Mouse (Mus musculus) left cerebral cortex, postnatal 4 days (tissue): ENCODE data around the gene Gm49405. TPM values are rescaled to one million over a fixed set of nuclear protein-coding genes. Genes with fewer than 3 reads are reported as not detected.
A peak's percentile ranks its signal among the peaks of the same experiment; 100 is the strongest.
"Not testable (repeated sequence)": the region's sequence is repeated elsewhere in the genome, so short reads cannot be mapped to it uniquely, and the experiment has no call there.

ENCODE experiments used
- DNase-seq: peaks from one replicate; pipeline ENCODE4 v3.0.0-alpha.2; 2022
- intact Hi-C: fragments of 180-260 bp; cut with DNase I; formaldehyde crosslinking; loops from one replicate; pipeline ENCODE4 v1.15.1; 2025
- total RNA-seq, 2 experiments: library from RNA; stranded (reverse); gene quantifications; 2 replicates each; pipeline ENCODE4 v1.2.3; 2021

Gm49405 gene
- total RNA-seq, 2 experiments from 2014 or later, result 4.1 to 4.8 TPM

DNA sequence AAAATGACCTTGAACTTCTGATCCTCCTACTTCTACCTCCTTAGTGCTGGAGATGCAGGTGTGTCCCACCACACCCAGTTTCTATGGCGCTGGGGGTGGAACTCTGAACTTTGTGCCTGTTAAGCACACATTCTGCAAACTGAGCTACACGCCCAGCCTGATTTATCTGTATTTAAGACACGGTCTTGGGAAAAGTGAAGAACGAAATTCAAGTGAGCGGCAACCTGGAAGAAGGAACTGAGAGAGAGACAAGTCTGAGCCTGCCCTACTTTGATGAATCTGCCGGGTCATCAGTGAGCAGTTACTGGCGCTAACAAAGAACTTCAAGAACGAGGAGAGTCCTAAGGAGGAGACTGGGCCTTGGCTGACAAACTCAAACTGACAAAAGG, 46.4 kb downstream of the Gm49405 start:
- no peak for DNase-seq
- intact Hi-C loops, result no loop called here

GRCm38 (mm10) chr19:4047859-4048258, 47.4 kb downstream of the Gm49405 start:
- intact Hi-C loops, result no loop called here
- peak; percentile 89 for DNase-seq

DNA sequence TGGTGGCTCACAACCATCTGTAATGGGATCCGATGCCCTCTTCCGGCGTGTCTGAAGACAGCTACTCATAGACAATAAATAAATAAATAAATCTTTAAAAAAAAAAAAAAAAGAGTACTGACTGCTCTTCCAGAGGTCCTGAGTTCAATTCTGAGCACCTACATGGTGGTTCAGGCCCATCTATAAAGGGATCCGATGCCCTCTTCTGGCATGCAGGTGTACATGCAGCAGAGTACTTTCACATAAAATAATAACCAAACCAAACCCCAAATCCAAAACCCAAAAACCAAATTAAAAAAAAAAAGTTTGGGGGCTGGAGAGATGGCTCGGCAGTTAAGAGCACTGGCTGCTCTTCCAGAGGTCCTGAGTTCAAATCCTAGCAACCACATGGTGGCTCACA, 48.6 kb downstream of the Gm49405 start:
- DNase-seq, intact Hi-C loops: not testable (repeated sequence)

DNA sequence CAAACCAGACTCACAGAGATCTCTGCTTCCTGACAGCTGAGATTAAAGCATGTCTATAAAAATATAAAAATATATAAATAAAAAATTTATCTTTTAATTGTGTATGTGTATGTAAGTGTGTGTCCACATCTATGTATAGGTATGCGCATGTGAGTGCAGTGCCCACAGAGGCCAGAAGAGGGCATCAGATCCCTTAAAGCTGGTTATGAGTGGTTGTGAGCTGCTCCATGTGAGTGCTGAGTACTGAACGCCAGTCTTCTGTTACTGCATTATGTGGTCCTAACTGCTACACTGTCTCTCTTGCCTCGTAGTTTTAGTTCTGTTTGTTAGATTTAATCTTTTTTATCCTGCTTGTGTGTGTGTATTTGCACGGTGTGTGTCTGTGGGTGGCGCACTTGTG, 50.6 kb downstream of the Gm49405 start:
- DNase-seq, result no peak
- intact Hi-C loops, result no loop called here

DNA sequence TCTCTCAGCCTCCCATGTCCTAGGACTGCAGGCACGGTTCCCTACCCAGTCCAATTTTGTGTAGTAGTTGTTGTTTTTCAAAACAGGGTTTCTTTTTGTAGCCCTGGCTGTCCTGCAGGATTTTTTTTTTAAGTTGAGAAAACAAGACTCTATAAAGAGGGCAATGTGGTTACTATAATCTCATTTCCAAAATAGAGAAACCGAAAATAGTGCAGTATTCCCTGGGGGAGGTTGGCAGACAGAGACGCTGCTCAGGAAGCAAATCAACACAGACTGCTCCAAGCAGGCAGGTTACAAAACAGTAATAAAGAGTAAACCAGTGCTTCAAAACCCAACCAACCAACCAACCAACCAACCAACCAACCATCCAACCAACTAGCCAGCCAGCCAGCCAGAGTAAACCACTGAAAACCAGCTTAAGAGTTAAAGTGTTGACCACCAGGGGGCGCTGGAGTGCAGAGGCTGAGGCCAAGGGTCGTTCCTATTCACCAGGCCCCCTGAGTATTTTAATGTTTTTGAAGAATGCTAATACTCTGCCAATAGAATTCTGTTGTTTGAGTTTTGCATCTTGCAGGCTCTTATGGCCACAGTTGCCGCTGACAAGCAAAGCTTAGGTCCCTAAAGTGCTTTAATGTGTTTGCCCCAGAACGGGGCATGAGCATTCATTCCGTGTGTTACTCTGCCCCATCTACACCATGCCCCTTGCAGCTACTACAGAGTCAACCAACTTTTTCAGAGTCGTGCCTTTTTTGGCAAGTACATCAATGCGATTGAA, 51.5 kb downstream of the Gm49405 start:
- peak; percentile 72 for DNase-seq
- intact Hi-C loops, result no loop called here

DNA sequence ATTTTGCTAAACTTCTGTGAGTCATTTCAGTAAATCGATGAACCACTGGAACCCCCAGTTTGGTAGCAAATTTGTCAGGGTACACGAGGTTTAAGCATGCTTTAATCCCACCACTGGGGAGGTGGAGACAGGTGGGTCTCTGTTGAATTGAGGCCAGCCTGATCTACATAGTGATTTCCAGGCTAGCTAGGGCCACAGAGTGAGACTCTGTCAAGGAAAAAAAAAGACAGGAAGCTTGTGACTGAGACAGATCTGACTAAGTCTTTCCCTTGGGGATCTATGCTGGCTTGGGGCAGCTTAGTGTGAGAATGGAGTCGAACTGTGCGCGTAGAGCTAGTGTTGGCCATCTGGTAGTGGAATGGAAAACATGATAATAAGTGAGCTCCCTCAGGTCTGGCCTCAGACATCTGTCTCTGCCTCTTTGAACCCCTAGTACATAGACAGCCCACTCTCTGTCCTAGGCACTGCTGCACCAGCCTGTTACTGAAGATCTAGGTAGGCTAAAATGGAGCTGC, 52.1 kb downstream of the Gm49405 start:
- DNase-seq, result no peak
- intact Hi-C loops, result no loop called here

DNA sequence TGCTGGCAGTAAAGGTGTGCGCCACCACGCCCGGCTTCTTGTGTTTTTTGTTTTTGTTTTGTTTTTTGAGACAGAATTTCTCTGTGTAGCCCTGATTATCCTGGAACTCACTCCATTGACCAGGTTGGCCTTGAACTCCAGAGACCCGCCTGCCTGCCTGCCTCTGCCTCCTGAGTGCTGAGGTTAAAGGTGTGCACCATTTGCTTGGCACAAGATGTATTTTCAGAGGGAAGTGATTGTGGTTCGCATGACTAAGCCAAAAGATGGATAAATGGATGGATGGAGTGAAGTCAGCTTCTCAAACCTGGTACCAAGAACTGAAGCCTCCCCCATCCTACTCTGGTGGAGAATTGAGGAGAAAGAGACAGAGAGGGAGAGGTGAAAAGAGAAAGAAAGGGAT, 54.2 kb downstream of the Gm49405 start:
- no peak for DNase-seq
- intact Hi-C loops, result no loop called here

Other genes with a start within 250 kb of the Gm49405 start
- gene Kmt5b, start 233.2 kb upstream of the Gm49405 start, total RNA-seq, result 10 to 100 TPM; 89.1 to 90.7 TPM
- gene Chka, start 148.9 kb upstream of the Gm49405 start, total RNA-seq, result 100 to 1,000 TPM in 1 of 2 experiments, 10 to 100 TPM in 1; 88.7 to 104 TPM
- 10 to 100 TPM; 24.0 to 27.9 TPM for gene Tcirg1, start 93.5 kb upstream of the Gm49405 start, total RNA-seq
- 100 to 1,000 TPM in 1 of 2 experiments, 10 to 100 TPM in 1; 94.0 to 102 TPM for gene Ndufs8, start 87.9 kb upstream of the Gm49405 start, total RNA-seq
- gene Aldh3b1, start 70.8 kb upstream of the Gm49405 start, total RNA-seq, result 1 to 10 TPM; 1.5 to 1.9 TPM
- gene Unc93b1, start 65.4 kb upstream of the Gm49405 start, total RNA-seq, result 1 to 10 TPM; 6.4 to 8.9 TPM
- not detected for gene Aldh3b3, start 42.0 kb upstream of the Gm49405 start, total RNA-seq
- under 1 TPM; 0.40 to 0.64 TPM for gene Aldh3b2, start 28.3 kb upstream of the Gm49405 start, total RNA-seq
- 1 to 10 TPM; 1.4 to 1.6 TPM for gene Acy3, start 14.1 kb upstream of the Gm49405 start, total RNA-seq
- not detected for gene Tbx10, start 7.9 kb upstream of the Gm49405 start, total RNA-seq
- 10 to 100 TPM; 14.6 to 14.8 TPM for gene Nudt8, start within 50 bp of the Gm49405 start, total RNA-seq
- 1 to 10 TPM; 8.3 to 9.4 TPM for gene Doc2g, start 2.7 kb downstream of the Gm49405 start, total RNA-seq
- gene Ndufv1, start 12.2 kb downstream of the Gm49405 start, total RNA-seq, result 100 to 1,000 TPM; 185 to 196 TPM
- gene Gstp1, start 37.4 kb downstream of the Gm49405 start, total RNA-seq, result 100 to 1,000 TPM; 288 to 297 TPM
- 10 to 100 TPM; 27.2 to 31.6 TPM for gene Gstp2, start 45.4 kb downstream of the Gm49405 start, total RNA-seq
- not detected for gene Gstp3, start 58.9 kb downstream of the Gm49405 start, total RNA-seq
- gene Cabp2, start 81.0 kb downstream of the Gm49405 start, total RNA-seq, result not detected
- gene Cdk2ap2, start 96.6 kb downstream of the Gm49405 start, total RNA-seq, result 10 to 100 TPM; 27.5 to 28.3 TPM
- 100 to 1,000 TPM; 185 to 187 TPM for gene Pitpnm1, start 99.4 kb downstream of the Gm49405 start, total RNA-seq
- gene Aip, start 125.2 kb downstream of the Gm49405 start, total RNA-seq, result 10 to 100 TPM; 54.8 to 64.8 TPM
- not detected for gene Gpr152, start 139.2 kb downstream of the Gm49405 start, total RNA-seq
- not detected for gene Cabp4, start 143.4 kb downstream of the Gm49405 start, total RNA-seq
- gene Coro1b, start 148.0 kb downstream of the Gm49405 start, total RNA-seq, result 100 to 1,000 TPM in 1 of 2 experiments, 10 to 100 TPM in 1; 92.6 to 107 TPM
- gene Ptprcap, start 153.0 kb downstream of the Gm49405 start, total RNA-seq, result 1 to 10 TPM; 1.2 to 1.6 TPM
- gene Rps6kb2, start 162.7 kb downstream of the Gm49405 start, total RNA-seq, result 10 to 100 TPM; 38.1 to 39.2 TPM
- 1 to 10 TPM; 2.4 to 3.1 TPM for gene Carns1, start 174.9 kb downstream of the Gm49405 start, total RNA-seq
- 1 to 10 TPM; 2.1 to 2.4 TPM for gene Tbc1d10c, start 190.7 kb downstream of the Gm49405 start, total RNA-seq
- gene Ppp1ca, start 191.4 kb downstream of the Gm49405 start, total RNA-seq, result 100 to 1,000 TPM; 318 to 333 TPM
- 10 to 100 TPM in 1 of 2 experiments, 1 to 10 TPM in 1; 9.8 to 10.6 TPM for gene Rad9a, start 201.0 kb downstream of the Gm49405 start, total RNA-seq
- gene Clcf1, start 213.6 kb downstream of the Gm49405 start, total RNA-seq, result 1 to 10 TPM; 1.2 to 1.3 TPM
- gene AC109138.7, start 213.7 kb downstream of the Gm49405 start, total RNA-seq, result not detected
- 10 to 100 TPM; 11.3 to 11.9 TPM for gene Pold4, start 231.3 kb downstream of the Gm49405 start, total RNA-seq